Mouse (Mus musculus) heart, postnatal 36 days (tissue): ENCODE data around the gene Ak4. TPM values are rescaled to one million over a fixed set of nuclear protein-coding genes. Genes with fewer than 3 reads are reported as not detected.
"Not testable (repeated sequence)": the region's sequence is repeated elsewhere in the genome, so short reads cannot be mapped to it uniquely, and the experiment has no call there.

Source experiments
- DNase-seq, 2 experiments: peaks; one replicate each; pipeline ENCODE4 v3.0.0; 2021 to 2022
- intact Hi-C: fragments of 180-260 bp; cut with DNase I; formaldehyde crosslinking; loops from one replicate; pipeline ENCODE4 v1.15.1; 2025
- total RNA-seq, 2 experiments: library from RNA; stranded (reverse); gene quantifications; 2 replicates each; pipeline ENCODE4 v1.2.3; 2021

The Ak4 gene
- total RNA-seq, 2 experiments from 2014 or later, result 23.6 to 30.0 TPM

DNA sequence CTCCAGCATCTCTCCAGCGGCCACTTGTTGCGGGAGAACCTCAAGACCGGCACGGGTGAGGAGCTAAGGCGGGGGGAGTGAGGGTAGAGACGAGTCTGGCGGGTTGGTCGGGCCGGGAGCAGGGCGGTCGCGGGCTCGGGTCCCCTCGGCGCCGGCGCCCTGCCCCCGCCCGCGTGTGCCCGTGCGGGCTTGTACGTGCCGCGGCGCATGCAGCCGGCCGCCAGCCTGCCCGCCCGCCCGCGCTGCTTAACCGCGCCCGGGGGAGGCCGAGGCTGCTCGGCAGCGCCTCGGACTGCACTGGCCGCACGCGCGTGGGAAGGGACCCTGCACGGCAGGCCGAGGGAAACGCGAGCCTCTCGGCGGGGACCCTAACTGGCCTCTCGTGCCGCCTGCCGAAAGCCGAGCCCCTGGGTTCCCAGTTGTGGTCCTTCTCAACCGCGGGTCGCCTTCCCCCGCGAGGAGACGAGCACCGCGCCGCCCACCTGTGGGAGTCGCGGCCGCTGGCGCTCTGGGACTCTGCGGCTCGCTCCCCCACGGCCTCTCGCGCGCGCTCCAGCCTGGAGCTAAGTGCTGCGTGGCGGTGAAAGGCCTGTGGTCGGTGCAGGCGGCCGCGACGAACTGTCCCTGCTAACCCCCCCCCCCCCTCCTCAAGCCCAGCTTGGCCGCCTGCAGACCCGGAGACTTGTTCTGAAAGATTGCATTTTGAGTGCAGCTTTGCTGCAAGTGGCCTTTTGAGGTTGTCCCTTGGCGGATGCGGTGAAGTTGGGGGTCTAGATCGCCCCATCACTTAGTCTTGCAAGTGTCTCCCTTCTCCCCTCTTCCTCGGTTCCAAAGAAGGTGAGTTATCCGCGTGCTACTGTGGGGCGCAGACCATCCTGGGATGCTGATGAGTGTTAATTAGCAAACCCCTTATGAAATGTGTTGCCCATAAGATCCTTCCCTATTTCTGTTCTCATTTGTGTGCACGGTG lies 1.1 kb downstream of the Ak4 start:
- peak in 1 of 2 experiments; percentile 27 for DNase-seq
- intact Hi-C loops, result loop anchor here (5.0 kb wide), 1 partner anchor 37 kb away; no protein-coding TSS in a partner anchor

DNA sequence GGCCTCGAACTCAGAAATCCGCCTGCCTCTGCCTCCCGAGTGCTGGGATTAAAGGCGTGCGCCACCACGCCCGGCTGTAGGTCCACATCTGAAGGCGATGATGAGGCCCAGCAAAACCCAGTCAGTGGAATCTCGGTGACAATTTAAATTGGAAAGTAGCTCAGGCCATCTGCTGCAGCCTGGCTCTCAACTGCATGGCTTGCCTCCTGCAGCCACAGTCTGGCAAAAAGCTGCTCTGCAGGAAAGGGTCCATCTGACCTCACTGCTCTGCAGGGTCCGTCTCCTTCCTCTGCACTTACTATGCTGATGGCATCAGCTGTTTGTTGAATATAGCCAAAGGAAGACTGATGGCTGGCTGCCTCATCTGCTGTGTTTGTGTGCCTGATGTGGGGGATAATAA lies 3.9 kb downstream of the Ak4 start:
- no peak for DNase-seq
- intact Hi-C loops, result no loop called here

DNA sequence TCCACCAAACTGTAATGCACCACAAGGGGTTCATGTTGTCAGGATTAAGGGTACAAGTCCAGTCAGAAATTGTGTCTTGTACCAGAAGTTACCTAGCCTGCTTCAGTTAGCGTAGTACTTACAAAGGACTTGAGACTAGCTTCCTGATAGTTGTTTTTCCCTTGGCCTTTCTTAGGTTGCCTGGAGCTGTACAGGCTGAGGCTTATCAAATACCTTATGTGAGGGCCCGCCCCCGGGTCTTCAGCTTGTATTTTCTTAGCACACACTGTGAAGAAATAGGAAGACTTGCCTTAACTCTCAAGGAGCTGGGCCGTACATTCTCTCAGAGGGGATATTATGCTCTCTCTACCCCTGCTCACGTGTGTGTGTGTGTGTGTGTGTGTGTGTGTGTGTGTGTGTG lies 4.5 kb downstream of the Ak4 start:
- intact Hi-C loops, result no loop called here

DNA sequence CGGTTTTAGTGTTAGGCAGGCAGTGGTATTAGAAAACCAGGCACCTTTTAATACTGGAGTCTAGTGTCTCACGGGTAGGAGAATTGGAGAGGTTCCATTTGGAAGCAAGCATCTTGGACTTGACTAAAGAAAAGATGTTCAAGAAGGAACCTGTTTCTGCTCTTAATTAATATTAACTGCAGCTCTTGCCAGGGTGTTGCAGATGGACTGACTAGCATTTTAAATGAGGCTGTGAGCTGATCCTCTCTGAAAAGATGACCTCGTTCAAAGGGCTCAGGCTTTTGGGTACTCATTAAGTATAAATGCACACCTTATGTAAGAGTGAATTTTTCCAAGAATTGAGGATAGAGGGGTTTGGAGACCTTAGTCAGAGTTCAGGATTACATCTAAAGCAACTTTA lies 5.4 kb downstream of the Ak4 start:
- intact Hi-C loops, result no loop called here
- no peak for DNase-seq

More for the DNA sequence above, 4.5 kb downstream of the Ak4 start:
- DNase-seq, result no peak

DNA sequence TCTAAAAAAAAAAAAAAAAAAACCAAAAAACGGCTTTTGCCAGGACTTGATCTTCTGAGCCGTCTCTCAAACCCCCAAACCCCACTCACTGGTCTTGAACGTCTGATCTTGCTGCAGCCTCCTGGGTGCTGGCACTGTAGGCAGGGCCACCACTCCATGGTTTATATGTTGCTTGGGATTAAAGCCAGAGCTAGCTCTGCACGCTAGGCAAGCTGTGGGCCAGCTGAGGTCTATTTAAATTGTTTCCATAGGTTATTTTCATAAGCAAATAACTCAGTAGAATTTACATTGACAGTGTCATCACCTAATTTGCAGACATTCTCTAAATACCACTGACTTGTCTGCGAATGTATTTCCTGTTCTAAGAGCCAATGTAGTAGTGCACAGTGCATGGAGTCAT lies 6.0 kb downstream of the Ak4 start:
- DNase-seq, result no peak
- intact Hi-C loops, result no loop called here

DNA sequence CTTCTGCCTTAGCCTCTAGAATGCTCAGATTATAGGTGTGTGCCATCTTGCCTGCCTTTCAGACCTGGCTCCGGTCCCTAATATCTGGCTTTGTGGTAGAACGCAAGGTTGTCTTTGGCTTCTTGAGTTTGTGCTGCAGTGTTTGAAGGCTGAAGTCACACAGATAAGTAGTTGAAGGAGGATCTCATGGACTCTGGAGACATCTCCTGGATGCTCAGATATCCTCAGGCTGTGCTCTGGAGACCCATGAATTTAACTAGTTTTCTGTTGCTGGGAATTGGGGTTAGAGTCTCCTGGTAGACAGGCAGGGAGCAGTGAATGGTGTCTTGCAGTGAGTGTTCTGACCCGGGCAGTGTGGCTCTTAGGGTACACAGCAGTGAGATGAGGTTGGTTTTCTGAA lies 6.6 kb downstream of the Ak4 start:
- DNase-seq, result no peak
- intact Hi-C loops, result no loop called here

DNA sequence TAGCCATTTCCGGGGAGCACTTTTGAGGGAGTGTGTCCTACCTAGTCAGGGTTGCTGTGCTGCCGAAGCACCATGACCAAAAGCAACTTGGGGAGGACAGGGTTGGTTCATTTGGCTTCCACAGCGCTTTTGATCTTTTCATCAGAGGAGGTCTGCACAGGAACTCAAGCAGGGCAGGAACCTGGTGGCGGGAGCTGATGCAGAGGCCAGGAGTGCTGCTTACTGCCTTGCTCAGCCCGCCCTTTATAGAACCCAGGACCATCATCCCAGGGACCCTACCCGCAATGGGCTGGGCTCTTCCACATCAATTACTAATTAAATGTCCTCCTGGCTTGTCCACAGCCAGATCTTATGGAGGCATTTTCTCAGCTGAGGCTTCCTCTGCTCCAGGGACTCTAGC lies 7.5 kb downstream of the Ak4 start:
- intact Hi-C loops, result no loop called here
- DNase-seq, result no peak

DNA sequence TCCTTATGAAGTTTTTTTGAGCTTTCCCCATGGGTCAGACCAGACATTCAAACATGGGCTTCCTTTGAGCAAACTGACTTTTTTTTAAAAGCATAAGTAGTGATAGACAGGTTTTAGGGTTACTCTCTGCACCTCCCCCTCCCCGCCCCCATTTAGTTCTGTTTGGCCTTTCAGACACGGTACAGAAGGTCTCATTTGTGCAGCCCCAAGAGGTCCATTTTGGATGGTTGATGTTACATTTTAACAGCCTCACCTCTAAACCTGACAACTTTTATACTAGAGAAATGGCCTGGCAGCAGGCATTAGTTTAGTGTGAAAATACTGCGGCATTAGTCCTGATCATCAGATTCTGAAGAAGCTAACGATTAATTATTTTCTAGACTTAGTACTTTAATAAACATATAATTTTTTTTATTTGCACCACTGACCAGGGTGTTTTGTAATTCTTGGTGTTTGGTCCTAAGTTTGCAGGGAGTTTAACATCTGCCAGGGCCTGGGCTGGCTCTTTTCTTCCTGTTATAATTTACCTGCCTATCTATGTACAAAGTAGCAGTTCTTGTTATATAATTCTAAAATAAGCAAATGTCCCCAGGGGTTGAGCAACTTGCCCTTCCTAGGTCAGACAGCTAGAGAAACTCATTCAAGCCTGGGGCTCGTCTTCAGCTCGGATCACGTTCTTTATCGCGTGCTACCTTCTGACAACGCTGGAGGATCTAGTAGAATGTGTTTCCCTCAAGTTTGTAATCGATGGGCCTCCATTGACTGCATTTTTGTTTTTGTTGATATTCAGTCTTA lies 9.0 kb downstream of the Ak4 start:
- intact Hi-C loops, result no loop called here

DNA sequence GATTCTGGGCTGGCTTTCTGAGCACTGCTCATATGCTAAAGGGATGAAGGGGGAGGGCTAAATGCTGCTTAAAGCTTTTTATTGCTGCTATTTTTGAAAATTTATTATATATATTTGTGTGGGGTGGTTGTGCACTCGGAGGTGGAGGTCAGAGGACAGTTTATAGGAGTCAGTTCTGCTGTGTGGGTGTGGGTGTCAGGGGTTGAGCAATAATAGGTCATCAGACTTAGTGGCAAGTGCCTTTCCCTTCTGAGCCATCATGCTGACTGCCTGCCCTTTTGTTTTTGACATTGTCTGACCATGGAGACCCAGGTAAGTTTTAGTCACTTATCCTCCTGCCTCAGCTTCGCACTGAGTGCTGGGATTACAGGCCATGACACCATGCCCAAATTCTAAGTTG lies 10.0 kb downstream of the Ak4 start:
- intact Hi-C loops, result no loop called here
- DNase-seq, result no peak

More for the DNA sequence above, 9.0 kb downstream of the Ak4 start:
- DNase-seq, result no peak

DNA sequence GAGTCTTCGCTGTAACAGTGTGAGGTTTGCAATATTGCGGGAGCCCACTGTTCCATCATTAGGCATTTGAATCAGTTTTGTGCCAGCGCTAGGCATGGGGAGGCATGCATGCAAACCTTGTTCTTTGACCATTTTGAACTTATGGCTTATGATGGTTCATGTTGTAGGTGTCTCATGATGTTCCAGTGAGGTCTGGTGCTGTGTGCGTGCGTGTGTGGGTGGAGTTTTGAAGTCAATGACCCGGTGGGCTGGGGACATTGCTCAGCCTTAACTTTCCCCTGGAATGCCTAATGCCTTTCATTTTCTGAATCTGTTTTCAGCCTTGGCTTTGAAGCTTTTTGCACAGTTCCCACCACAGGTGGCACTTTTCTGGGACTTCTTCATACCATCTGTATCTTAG lies 10.9 kb downstream of the Ak4 start:
- no peak for DNase-seq
- intact Hi-C loops, result no loop called here

DNA sequence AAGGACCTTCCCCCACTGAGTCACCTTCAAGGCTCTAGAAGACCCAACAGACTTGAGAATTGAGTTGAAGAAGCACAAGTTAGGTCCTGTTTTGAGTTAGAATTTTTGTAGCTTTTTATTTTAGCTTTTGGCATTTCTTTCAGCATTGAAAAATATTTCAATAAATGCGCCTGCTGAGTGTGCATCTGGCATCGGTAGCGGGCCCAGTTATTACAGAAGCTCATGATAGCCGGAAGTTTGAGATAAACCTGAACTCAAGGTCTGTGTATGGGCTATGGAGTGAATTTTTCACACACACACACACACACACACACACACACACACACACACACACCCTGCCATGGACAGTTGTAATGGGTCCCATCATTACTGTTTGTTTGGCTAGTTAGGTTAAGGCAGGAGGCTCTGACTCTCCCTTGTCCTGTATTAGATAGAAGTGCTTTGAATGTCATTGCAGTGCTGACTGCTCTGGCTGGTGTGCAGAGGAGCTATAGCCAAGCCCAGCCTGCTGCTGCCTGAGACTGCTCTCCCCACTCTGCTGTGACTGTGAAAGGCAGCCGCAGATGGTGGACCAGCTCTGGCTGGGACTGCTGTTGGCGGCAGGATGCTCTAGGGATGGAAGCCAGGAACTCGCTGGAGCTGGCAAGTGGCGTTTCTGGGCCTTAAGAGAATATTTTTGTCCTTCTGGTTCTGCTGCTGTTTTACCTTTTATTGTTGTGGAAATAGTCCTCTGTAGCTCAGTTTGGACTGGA lies 17.9 kb downstream of the Ak4 start:
- DNase-seq, result peak; percentile 66 to 69
- intact Hi-C loops, result no loop called here

DNA sequence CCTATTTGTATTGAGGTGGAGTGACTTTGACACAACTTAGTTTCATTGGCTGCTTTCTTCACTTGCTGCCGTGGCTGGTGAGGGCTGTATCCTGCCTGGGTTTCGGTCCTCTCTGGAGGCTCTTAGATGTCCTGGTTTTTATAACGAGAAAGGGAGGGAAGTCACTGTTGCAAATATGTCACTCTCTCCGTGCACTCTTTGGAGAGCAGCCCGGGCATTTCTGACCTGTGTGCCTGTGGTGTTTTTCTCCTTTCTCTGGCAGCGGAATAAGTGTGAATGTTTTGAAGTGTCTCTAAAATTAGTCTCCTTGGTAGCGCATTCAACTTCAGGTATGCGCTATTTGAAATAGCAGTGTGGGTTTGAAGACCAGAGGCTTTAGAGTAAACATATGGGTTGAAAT lies 19.2 kb downstream of the Ak4 start:
- DNase-seq, result peak; percentile 29 to 44
- intact Hi-C loops, result no loop called here

DNA sequence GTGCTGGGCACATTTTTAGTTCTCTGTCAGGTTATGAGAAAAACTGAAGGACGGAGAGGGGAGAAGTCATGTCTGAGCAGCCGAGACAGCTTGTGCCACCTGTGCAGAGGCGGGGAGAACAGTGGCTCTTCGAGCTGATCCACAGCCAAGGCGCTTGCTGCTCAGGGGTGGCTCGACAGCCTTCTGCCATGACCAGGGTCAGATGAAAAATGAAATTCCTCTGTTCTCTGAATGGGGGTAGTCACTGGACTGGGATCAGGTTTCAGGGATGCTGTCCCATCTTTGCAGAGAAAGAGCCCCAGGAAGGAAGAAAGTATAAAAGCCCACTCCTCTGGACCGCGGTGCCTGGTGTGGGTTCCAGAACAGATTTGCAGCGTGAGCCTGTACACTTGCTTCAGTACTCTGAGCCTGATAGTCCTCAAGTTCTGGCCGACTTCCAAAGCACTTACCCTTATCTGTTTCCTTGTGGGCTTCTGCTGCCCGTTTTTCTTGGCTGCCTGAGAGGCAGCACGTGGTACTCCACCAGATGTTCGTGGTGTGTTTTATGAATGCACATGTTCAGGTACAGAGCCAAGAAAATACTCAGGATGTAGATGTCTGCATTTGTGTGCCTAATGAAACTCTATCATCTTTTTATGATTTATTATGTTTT lies 20.8 kb downstream of the Ak4 start:
- DNase-seq, result peak; percentile 67 to 75
- intact Hi-C loops, result no loop called here

DNA sequence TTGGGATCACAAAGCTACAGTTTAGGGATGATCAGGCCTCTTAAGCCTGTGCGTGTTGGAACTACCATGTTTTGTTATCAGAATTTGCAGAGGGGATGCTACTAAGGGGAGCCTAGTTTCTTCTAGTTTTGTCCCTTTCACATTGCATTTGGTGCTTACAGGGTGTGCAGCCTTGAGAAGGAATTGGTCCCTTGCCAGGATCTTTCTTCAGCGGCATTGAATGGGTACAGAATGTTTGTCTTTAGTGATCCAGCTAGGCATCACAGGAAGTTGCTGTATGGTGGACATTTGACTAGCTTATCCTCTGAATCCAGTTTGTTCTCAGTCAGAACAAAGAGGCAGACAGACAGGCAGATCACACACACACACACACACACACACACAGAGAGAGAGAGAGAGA lies 23.7 kb downstream of the Ak4 start:
- intact Hi-C loops, result no loop called here
- DNase-seq, result no peak

DNA sequence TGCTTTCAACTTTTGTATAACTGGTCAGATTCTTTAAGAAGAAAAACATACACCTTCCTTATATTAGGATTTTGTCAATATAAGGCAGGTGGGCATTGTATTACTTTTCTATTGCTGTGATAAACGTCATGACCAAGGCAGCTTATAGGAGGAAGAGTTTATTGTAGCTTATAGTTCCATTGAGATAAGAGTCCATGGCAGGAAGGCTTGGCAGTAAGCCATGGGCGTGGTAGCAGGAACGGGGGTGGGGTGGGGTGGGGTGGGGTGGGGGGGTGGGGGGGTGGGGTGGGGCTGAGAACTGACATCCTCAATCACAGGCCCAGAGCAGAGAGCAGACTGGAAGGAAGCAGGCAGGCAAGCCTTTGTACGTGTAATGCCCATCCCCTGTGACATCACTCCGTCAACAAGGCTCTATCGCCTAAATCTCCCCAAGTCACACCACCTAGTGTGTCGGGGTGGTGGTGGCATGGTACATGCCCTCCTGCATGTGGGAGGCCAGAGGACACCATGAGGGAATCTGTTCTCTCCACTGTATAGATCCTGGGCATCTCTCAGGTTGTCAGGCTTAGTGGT lies 24.4 kb downstream of the Ak4 start:
- no peak for DNase-seq
- intact Hi-C loops, result no loop called here

DNA sequence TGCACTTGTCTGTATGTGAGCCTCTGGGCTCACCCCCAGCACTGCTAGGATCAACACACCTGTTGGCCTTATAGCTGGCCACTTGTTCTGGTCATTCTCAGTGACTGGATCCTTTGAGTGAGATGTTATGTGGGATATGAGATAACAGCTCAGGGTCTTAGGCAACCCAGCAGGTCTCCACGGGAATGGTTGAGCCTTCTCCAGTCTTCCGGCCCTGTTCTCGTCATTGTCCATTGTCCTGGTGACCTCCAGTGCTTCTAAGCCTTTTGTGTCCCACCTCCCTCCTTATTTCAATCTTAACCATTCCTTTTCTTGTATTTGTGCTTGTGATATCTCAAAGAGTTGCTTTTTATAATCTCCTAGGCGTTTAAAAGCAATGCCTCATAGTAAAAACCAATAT lies 26.6 kb downstream of the Ak4 start:
- DNase-seq, result no peak
- intact Hi-C loops, result no loop called here

DNA sequence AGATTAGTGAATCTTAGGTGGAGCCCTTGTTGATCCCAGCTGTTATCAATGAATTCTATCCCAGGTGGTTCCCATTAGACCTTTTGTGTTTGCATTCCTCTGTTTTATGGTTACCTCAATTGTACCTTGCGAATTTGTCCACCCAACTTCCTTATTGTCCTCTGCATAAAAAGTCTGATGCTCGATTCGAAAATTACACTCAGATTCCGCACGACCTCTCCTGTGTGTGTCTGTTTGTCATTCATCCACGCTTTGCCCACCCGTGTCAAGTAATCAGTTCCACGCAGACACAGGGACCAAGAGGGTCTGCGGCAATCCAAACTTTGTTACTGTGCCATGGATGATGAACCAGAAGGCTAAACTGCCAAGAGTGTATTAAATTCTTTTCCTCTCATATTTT lies 27.5 kb downstream of the Ak4 start:
- DNase-seq, intact Hi-C loops: not testable (repeated sequence)

DNA sequence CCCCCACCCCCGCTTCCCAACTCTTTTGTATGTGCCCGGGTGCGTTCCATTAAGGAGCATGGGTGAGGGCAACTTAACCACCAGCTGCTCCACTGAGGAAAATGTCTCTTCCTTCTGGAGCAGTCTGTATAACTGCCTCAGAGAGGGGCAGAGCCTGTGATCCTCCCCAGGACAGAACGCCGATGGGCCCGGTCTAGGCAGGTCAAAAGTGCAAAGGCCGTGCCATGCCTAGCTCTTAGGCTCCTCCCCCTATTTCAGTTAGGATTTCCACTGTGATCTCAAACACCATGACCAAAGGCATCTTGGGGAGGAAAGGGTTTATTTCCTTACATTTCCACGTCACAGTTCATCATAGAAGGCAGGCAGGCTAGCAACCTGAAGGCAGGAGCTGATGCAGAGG lies 29.6 kb downstream of the Ak4 start:
- intact Hi-C loops, result no loop called here
- no peak for DNase-seq

DNA sequence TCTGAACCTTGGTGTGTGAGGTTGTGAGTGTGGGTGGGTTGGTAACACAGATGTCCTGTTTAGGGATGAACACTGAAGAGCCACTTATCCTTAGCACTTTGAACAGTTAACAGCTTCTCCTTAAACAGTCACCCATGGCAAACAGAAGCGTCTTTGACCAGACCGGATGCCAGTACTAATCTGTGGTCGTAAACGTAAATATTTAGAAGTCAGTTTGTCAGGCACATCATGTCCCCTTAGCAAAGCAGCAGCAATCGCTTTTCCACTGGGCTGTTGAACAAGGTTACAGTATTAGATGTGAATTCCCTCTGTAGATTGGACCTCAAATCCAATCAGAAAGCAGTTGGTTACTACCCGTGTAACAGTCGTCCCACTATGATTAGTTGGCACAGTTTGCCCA lies 30.3 kb downstream of the Ak4 start:
- intact Hi-C loops, result no loop called here
- DNase-seq, result no peak

DNA sequence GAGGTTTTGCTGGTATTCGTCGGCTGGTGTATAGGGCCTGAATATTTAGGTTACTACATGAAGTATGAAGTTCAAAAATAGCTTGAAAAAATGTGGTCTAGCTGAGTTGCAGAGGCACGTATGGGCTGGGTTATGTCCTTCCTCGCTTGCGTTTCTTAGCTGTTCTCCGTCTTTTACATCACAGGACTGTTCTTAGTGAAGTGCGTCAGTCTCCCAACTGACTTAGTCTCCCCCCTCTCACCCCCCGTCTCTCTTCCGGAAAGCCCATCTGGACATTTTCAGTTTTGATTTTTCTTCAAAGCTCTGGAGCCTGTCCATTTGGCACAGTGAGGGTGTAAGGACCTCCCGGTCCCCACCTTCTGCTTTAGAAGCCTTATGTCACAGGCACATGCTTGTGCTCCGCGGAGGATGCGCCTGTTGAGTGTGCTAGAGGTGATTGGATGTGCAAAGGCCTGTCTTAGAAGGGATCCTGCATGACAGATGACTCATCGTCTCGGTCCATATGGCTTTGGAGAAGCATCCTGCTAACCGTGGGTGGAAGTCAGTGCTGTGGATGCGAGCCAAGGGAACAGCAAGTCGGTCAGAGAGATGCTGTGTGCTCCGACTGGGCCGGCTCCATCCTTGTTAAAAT lies 31.2 kb downstream of the Ak4 start:
- intact Hi-C loops, result no loop called here
- peak; percentile 11 to 48 for DNase-seq
